Mouse (Mus musculus): ENCODE results near the gene Kcnj15. TPM values are rescaled to one million over a fixed set of nuclear protein-coding genes. Genes with fewer than 3 reads are reported as not detected.

Kcnj15 gene
- polyA plus RNA-seq, 1 experiment, result 36.3 TPM

DNA sequence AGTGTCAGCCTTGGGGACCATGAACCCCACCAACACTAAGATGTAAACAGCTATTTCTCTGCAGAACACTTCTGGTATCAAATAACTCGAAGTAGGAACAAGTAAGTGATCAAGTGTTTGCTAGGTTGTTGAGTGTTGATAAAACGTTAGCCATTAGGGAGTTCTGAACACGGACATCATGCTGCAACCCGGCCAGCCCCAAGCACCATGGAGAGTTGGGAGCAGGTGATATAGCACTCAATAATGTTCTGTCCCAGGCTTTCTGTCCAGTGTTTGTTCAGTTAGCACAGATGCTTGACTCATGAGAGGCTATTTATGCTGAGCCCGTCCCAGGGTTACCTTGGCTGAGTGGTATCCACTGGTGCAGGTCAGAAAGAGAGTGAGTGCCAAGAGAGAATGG is 74.8 kb downstream of the Kcnj15 start:
- peaks cover under 1% of the 10 kb centered on the region for H3K4me1 ChIP-seq (ENCODE audit: control insufficient read depth, insufficient read depth, low read length)

DNA sequence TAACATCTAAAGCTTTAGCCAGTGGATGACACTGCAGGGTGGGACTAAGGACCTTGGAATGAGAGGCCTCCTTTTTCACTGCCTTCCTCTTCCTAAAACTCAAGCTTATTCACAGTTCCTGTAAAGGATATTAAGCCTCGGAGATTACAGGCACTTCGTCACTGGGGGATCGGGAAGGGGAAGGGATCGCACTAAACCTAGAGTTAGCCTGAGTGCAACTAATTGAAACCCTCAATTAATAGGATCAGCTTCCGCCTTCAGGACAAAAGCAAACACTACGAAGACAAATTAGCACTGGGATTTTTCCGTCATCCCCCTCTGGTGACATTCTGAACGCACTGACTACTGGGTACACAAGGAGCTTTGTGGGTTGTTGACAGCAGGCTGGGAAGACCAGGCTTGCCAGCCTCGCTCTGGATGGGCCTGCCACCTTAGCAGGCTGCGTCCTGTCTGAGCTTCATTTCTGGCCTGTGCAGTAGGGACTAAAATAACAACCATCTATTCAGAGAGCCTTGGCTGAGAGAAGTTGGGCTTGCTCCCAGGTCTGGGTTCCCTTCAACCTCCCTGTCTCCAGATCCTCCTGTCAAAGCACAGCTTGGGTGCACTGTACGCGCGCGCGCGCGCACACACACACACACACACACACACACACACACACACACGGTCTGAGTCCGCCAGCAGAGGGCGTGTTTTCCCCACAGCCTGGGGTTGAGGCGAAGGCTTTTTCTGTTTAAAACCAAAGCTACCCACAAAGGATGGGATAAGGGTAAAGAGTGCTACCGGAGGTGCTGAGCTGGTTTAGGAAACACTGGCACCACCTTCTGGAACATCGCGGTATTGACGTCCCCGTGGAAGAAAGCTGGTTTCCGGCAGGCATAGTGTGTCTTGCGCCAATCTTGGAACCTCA is 83.8 kb downstream of the Kcnj15 start:
- Histone ChIP-seq H3K27ac (ENCODE audit: insufficient read depth, low read length) (peak overlapping the region; percentile 77), H3K4me3 (ENCODE audit: insufficient read depth, low read length) (no peak overlapping the region), H3K4me1 (ENCODE audit: control insufficient read depth, insufficient read depth, low read length) (peaks cover 8% of the 10 kb centered on the region; the same call in 1 of the 2 replicates)
- TF ChIP-seq POLR2A (IDR thresholded peaks at IDR 0.05; ENCODE audit: low read depth, low read length) (no peak; the same call in 1 of the 2 replicates), CTCF (IDR thresholded peaks at IDR 0.05; ENCODE audit: borderline replicate concordance, insufficient read depth, low read length) (peak; percentile 78)

More for the DNA sequence above, 74.8 kb downstream of the Kcnj15 start:
- Histone ChIP-seq H3K4me3 (ENCODE audit: insufficient read depth, low read length) (no peak overlapping the region), H3K27ac (ENCODE audit: insufficient read depth, low read length) (no peak overlapping the region)
- TF ChIP-seq CTCF (IDR thresholded peaks at IDR 0.05; ENCODE audit: borderline replicate concordance, insufficient read depth, low read length), result no peak
- TF ChIP-seq POLR2A (IDR thresholded peaks at IDR 0.05; ENCODE audit: low read depth, low read length), result no peak

DNA sequence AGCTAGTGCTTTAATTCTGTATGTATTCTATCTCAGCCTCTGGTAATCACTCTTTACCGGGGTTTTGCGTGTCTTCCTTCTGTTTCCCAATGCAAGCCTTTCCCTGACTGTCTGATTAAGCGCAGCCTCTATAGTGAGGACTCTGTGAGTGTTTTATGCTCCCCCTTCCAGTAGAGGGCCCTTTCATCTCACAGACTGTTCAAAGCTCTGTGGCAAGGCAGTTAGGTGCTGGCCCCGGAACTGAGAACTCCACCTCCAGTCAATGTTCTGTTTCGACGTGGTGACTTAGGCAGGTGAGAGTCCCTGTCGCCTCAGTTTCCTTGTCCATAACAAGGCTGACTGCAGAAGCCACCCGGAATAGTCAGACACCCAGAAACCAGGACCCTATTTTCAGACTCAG is 84.7 kb downstream of the Kcnj15 start:
- no peak overlapping the region for H3K4me3 ChIP-seq (ENCODE audit: insufficient read depth, low read length)
- H3K27ac ChIP-seq (ENCODE audit: insufficient read depth, low read length), result no peak overlapping the region
- H3K4me1 ChIP-seq (ENCODE audit: control insufficient read depth, insufficient read depth, low read length), result peaks cover 8% of the 10 kb centered on the region
- TF ChIP-seq CTCF (IDR thresholded peaks at IDR 0.05; ENCODE audit: borderline replicate concordance, insufficient read depth, low read length), result no peak
- TF ChIP-seq POLR2A (IDR thresholded peaks at IDR 0.05; ENCODE audit: low read depth, low read length), result no peak

DNA sequence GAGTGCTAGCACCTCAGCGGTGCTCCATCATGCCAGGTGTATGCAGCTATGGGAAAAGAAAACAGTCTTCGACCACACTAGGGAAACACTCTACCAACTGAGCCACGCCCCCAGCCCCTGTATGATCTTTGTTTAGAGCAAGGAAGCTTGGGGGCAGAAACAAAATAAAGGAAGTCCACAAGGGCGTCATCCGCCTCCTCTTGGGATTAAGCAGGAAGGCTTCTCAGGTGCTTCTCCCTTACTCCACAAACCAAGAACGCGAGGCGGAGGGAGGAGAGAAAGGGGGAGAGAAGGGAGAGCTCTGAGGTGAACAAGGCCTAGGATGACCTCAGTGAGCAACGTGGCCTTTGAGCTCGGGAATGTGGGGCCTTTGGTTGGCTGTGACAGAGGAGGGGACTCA is 87.6 kb downstream of the Kcnj15 start:
- TF ChIP-seq CTCF (IDR thresholded peaks at IDR 0.05; ENCODE audit: borderline replicate concordance, insufficient read depth, low read length) (no peak), POLR2A (IDR thresholded peaks at IDR 0.05; ENCODE audit: low read depth, low read length) (no peak)
- Histone ChIP-seq H3K4me3 (ENCODE audit: insufficient read depth, low read length) (no peak overlapping the region), H3K27ac (ENCODE audit: insufficient read depth, low read length) (no peak overlapping the region), H3K4me1 (ENCODE audit: control insufficient read depth, insufficient read depth, low read length) (peaks cover 3% of the 10 kb centered on the region)

DNA sequence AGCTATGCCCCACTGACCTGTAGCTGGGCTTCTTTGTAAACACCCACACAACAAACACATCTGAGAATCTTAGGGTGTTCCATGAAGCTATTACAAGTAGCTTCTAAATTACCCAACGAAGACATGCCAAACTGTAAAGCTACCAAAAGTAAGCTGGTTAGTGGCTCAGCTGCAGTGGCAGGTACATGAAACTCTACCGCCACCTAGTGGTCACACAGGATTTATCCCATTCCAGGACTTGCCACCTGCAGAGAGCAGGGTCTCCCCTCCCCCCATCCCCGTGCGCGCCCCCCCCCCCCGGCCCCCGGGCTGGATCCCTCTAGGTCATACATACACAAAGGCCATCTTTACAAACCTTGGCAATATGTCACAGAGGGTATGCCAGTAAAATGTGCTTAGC is 88.5 kb downstream of the Kcnj15 start:
- Histone ChIP-seq H3K27ac (ENCODE audit: insufficient read depth, low read length) (no peak overlapping the region), H3K4me3 (ENCODE audit: insufficient read depth, low read length) (no peak overlapping the region), H3K4me1 (ENCODE audit: control insufficient read depth, insufficient read depth, low read length) (peaks cover 2% of the 10 kb centered on the region)
- TF ChIP-seq CTCF (IDR thresholded peaks at IDR 0.05; ENCODE audit: borderline replicate concordance, insufficient read depth, low read length) (peak; percentile 60; the same call in 1 of the 2 replicates), POLR2A (IDR thresholded peaks at IDR 0.05; ENCODE audit: low read depth, low read length) (no peak)

DNA sequence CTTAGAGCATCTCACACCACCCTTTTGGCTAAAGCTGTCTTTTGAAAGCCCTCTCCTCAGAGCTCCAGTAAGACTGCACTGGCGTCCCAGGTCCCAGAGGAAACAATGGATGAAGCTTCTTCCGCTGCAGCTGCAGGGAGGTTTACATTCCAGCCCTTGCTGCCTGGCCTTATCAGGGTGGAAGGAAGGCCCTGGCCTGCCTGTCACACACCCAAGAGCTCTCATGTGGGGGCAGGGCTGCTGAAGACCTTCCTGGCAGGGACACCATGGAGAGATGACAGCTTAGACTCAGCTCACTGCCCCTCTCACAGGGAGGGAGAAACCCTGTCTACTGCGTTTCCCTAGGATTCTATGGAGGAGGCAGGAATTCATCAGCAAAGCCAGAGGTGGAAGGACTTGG is 89.8 kb downstream of the Kcnj15 start:
- no peak overlapping the region for H3K27ac ChIP-seq (ENCODE audit: insufficient read depth, low read length)

DNA sequence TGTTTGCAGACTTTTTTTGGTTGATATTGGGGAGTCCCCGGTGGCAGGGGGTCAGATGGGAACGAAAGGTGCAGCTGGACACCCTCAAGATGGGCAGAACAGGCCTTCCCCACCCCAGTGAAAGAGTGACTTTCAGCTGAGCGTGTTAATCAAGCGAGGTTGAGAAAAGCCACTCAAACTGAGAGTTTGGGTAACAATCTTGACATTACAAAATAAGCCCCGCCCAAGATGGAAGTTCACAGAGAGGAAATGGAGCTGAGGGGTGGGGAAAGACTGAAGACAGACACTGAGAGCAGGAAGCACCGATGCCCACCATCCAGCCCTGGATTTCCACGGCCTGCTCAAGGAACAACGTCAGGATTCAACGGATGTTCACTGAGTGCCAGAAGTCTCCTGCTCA is 91.2 kb downstream of the Kcnj15 start:
- no peak for TF ChIP-seq POLR2A (IDR thresholded peaks at IDR 0.05; ENCODE audit: low read depth, low read length)
- Histone ChIP-seq H3K27ac (ENCODE audit: insufficient read depth, low read length) (no peak overlapping the region), H3K4me3 (ENCODE audit: insufficient read depth, low read length) (no peak overlapping the region), H3K4me1 (ENCODE audit: control insufficient read depth, insufficient read depth, low read length) (no peaks in the 10 kb centered on the region; the same call in 1 of the 2 replicates)

More for the DNA sequence above, 89.8 kb downstream of the Kcnj15 start:
- no peaks in the 10 kb centered on the region; the same call in 1 of the 2 replicates for H3K4me1 ChIP-seq (ENCODE audit: control insufficient read depth, insufficient read depth, low read length)
- TF ChIP-seq POLR2A (IDR thresholded peaks at IDR 0.05; ENCODE audit: low read depth, low read length) (no peak), CTCF (IDR thresholded peaks at IDR 0.05; ENCODE audit: borderline replicate concordance, insufficient read depth, low read length) (no peak)
- no peak overlapping the region for H3K4me3 ChIP-seq (ENCODE audit: insufficient read depth, low read length)

DNA sequence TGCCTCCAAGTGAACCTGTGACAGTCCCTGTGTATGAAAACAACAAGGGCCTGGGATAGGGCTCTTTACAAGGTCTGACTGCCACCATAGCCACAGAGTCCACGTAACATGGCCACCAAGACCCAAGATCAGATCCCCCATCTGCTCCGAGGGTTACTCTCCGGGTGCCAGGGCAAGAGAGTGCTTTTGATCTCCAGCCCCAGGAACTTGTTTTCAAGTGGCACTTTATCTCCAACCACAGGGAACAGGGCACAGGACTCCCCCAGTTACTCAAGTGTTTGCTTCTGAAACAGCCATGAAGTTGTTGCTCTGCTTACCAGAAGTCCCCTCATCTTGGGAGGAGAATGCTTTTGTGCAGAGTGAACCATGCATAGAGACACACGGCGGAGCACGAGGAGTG is 92.0 kb downstream of the Kcnj15 start:
- Histone ChIP-seq H3K4me1 (ENCODE audit: control insufficient read depth, insufficient read depth, low read length) (no peaks in the 10 kb centered on the region; the same call in 1 of the 2 replicates), H3K27ac (ENCODE audit: insufficient read depth, low read length) (no peak overlapping the region), H3K4me3 (ENCODE audit: insufficient read depth, low read length) (no peak overlapping the region)
- TF ChIP-seq POLR2A (IDR thresholded peaks at IDR 0.05; ENCODE audit: low read depth, low read length), result no peak
- TF ChIP-seq CTCF (IDR thresholded peaks at IDR 0.05; ENCODE audit: borderline replicate concordance, insufficient read depth, low read length), result no peak

DNA sequence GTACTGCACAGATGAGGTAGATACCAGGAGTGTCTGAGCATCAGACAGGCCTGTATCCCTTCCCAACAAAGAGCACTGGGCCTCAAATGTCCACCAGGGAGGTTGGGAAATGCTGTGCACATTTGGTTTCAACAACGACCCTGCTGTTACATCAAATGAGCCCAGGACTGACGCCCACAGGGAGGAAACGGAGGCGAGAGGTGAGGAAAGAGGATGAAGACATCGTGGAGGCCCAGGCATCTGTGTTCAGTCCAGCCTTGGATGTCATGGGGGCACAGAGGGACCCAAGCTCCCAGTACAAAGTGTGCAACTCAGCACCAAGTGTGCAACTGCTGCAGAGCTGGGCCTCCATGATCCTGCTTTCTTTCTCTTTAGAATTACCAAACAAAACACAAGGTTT is 92.4 kb downstream of the Kcnj15 start:
- no peaks in the 10 kb centered on the region; the same call in 1 of the 2 replicates for H3K4me1 ChIP-seq (ENCODE audit: control insufficient read depth, insufficient read depth, low read length)
- no peak overlapping the region for H3K27ac ChIP-seq (ENCODE audit: insufficient read depth, low read length)
- no peak overlapping the region for H3K4me3 ChIP-seq (ENCODE audit: insufficient read depth, low read length)
- no peak for TF ChIP-seq CTCF (IDR thresholded peaks at IDR 0.05; ENCODE audit: borderline replicate concordance, insufficient read depth, low read length)
- TF ChIP-seq POLR2A (IDR thresholded peaks at IDR 0.05; ENCODE audit: low read depth, low read length), result no peak
